Mouse (Mus musculus) neural tube, embryonic 12.5 days (tissue): ENCODE results near the gene Tprn. TPM values are rescaled to one million over a fixed set of nuclear protein-coding genes. Genes with fewer than 3 reads are reported as not detected.
"Not testable (repeated sequence)": the region's sequence is repeated elsewhere in the genome, so short reads cannot be mapped to it uniquely, and the experiment has no call there.

Experiments
- ATAC-seq: fragments of 200-750 bp; cut with Nextera tagmentation; 2 replicates; pipeline ENCODE4 v1.8.0; 2017; ENCODE audit warnings: low read depth, mild to moderate bottlenecking, moderate TSS enrichment, moderate library complexity; ENCODE audit not compliant: low FRiP score
- H3K27ac ChIP-seq: fragments of 300-500 bp; sonication (generic); 2 replicates; pipeline ENCODE4 v1.5.1; 2016
- H3K27me3 ChIP-seq: fragments of 300-500 bp; sonication (generic); replicated peaks from 2 replicates; pipeline ENCODE4 v1.6.1; 2016; ENCODE audit warnings: mild to moderate bottlenecking
- H3K36me3 ChIP-seq: fragments of 300-500 bp; sonication (generic); 2 replicates; pipeline ENCODE4 v1.6.1; 2016; ENCODE audit warnings: mild to moderate bottlenecking
- H3K4me1 ChIP-seq: fragments of 300-500 bp; sonication (generic); 2 replicates; pipeline ENCODE4 v1.6.1; 2016
- H3K4me2 ChIP-seq: fragments of 300-500 bp; sonication (generic); replicated peaks from 2 replicates; pipeline ENCODE4 v1.6.1; 2016; ENCODE audit warnings: mild to moderate bottlenecking
- H3K4me3 ChIP-seq: fragments of 300-500 bp; sonication (generic); 2 replicates; pipeline ENCODE4 v1.5.1; 2016
- H3K9ac ChIP-seq: fragments of 300-500 bp; sonication (generic); 2 replicates; pipeline ENCODE4 v1.6.1; 2016; ENCODE audit warnings: mild to moderate bottlenecking
- H3K9me3 ChIP-seq: fragments of 300-500 bp; sonication (generic); 2 replicates; pipeline ENCODE4 v1.6.1; 2016; ENCODE audit warnings: mild to moderate bottlenecking
- WGBS: fragments of 180-500 bp; shearing (Covaris S2); methylation state at CpG from one replicate; pipeline ENCODE4 v1.1.7; 2016; 5-methylcytosine and 5-hydroxymethylcytosine counted together
- polyA plus RNA-seq: library from polyadenylated mRNA; unstranded; fragments of >200 nt; fragmentation: Nextera tagmentation; extraction: Ambion mirVana; gene quantifications from 2 replicates; pipeline ENCODE4 v1.2.1, GENCODE M21; 2016

The Tprn gene
- polyA plus RNA-seq, 1 experiment from 2014 or later, result 15.2 TPM

- H3K27me3 ChIP-seq, result peaks cover 17% of the 10 kb centered on the region
- H3K27ac ChIP-seq, result no peak overlapping the region
- no peaks in the 10 kb centered on the region for H3K9me3 ChIP-seq
- ATAC-seq, result no peak
- peaks cover 21% of the 10 kb centered on the region for H3K4me1 ChIP-seq
- 89% methylated on average over 3 of the region's 3 CpGs for WGBS
- no peak overlapping the region for H3K4me3 ChIP-seq
- H3K36me3 ChIP-seq, result no peaks in the 10 kb centered on the region
- H3K9ac ChIP-seq, result no peak overlapping the region
- no peak overlapping the region for H3K4me2 ChIP-seq
Measured at GRCm38 (mm10) chr2:25239766-25240165, 22.7 kb upstream of the Tprn start.

DNA sequence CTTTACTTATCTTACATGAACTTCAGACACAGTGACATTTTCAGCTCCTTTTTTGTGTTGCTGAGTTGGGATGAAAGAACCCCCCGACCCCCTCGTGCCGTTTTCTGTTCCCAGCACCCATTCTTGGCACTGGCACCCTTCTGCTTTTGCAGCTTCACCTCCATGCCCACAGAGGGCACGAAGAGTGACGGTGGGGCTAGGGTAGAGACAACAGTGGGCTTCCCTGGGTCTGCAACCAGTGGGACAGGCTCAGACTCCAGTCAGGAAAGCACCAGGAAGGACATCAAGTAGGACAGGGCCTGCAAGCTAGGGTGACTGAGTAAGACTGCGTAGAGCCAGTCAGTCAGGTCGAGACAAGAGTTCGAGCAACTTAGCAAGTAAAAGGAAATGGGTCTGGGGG is 22.1 kb upstream of the Tprn start:
- ATAC-seq, result no peak
- H3K27me3 ChIP-seq, result peaks cover 17% of the 10 kb centered on the region
- peaks cover 5% of the 10 kb centered on the region for H3K36me3 ChIP-seq
- peaks cover 21% of the 10 kb centered on the region for H3K4me1 ChIP-seq
- no peak overlapping the region for H3K27ac ChIP-seq
- WGBS, result 48% methylated on average over 8 of the region's 8 CpGs
- no peak overlapping the region for H3K4me3 ChIP-seq
- H3K4me2 ChIP-seq, result peak overlapping the region; percentile 94
- no peaks in the 10 kb centered on the region for H3K9me3 ChIP-seq
- H3K9ac ChIP-seq, result no peak overlapping the region

- Histone ChIP-seq H3K4me2 (peak overlapping the region; percentile 94), H3K9me3 (no peaks in the 10 kb centered on the region), H3K9ac (peak overlapping the region; percentile 5; the same call in 1 of the 2 replicates), H3K36me3 (peaks cover 11% of the 10 kb centered on the region), H3K27me3 (peaks cover 17% of the 10 kb centered on the region), H3K4me3 (peak overlapping the region; percentile 60), H3K27ac (no peak overlapping the region), H3K4me1 (peaks cover 21% of the 10 kb centered on the region)
- WGBS, result 2% methylated on average over 29 of the region's 29 CpGs
- peak; percentile 69 for ATAC-seq
Measured at GRCm38 (mm10) chr2:25240723-25241437, 21.5 kb upstream of the Tprn start.

GRCm38 (mm10) chr2:25241438-25241775 is 21.0 kb upstream of the Tprn start:
- no peaks in the 10 kb centered on the region for H3K9me3 ChIP-seq
- peaks cover 17% of the 10 kb centered on the region for H3K27me3 ChIP-seq
- peak; percentile 26 for ATAC-seq
- peaks cover 16% of the 10 kb centered on the region for H3K36me3 ChIP-seq
- H3K4me1 ChIP-seq, result peaks cover 21% of the 10 kb centered on the region
- peak overlapping the region; percentile 94 for H3K4me2 ChIP-seq
- H3K9ac ChIP-seq, result peak overlapping the region; percentile 82; the same call in 1 of the 2 replicates
- 23% methylated on average over 6 of the region's 6 CpGs for WGBS
- H3K27ac ChIP-seq, result no peak overlapping the region
- peak overlapping the region; percentile 60 for H3K4me3 ChIP-seq

DNA sequence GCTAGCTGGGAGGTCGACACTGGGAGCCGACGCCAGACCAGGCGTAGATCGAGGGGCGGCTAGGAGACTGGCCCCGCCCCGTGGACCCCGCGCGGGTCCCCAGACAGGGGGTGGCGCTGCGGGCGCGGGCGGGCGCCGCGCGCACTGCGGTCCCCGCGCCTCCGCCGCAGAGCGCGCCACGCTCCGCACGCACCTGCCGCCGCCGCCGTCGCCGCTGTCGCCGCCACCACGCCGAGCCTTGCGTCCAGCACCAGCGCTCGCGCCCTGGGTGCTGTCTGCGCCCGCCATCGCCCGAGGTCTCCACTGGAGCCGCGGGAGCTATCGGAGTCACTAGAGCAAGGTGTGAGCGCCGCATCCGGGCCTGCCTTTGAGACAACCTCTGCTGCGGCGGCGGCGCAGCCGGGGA is 20.3 kb upstream of the Tprn start, which contains the start of the genes Rnf208 and Cysrt1:
Gene Rnf208, plus strand, starts transcription at position 155 of the 406 bp plus-strand sequence.
Gene Cysrt1, minus strand, starts transcription at position 352 of the 406 bp plus-strand sequence.
- H3K27me3 ChIP-seq, result peaks cover 17% of the 10 kb centered on the region
- peak within 1 kb of the TSS; percentile 82 for H3K9ac ChIP-seq
- ATAC-seq, result peak; percentile 39
- H3K9me3 ChIP-seq, result no peaks in the 10 kb centered on the region
- H3K27ac ChIP-seq, result no peak within 1 kb of the TSS
- peak within 1 kb of the TSS; percentile 60 for H3K4me3 ChIP-seq
- H3K36me3 ChIP-seq, result peaks cover 22% of the 10 kb centered on the region
- peaks cover 21% of the 10 kb centered on the region for H3K4me1 ChIP-seq
- H3K4me2 ChIP-seq, result peak within 1 kb of the TSS; percentile 94
- WGBS, result under 1% methylated on average over 54 of the region's 59 CpGs

DNA sequence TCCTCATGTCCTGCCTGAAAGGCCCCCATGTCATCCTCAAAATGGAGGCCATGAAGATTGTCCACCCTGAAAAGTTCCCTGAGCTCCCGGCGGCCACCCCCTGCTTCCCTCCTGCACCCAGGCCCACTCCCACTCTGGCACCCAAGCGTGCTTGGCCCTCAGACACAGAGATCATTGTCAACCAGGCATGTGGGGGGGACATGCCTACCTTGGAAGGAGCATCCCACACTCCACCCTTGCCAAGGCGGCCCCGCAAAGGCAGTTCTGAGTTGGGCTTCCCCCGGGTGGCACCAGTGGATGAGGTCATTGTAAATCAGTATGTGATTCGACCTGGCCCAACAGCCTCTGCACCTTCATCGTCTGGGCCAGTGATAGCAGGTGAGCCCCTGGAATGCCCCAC is 19.1 kb upstream of the Tprn start:
- WGBS, result 78% methylated on average over 8 of the region's 8 CpGs
- Histone ChIP-seq H3K27me3 (peaks cover 17% of the 10 kb centered on the region), H3K4me3 (no peak overlapping the region; the same call in 1 of the 2 replicates), H3K9me3 (no peaks in the 10 kb centered on the region), H3K4me1 (peaks cover 21% of the 10 kb centered on the region), H3K4me2 (peak overlapping the region; percentile 94), H3K27ac (no peak overlapping the region), H3K9ac (peak overlapping the region; percentile 82; the same call in 1 of the 2 replicates), H3K36me3 (peaks cover 33% of the 10 kb centered on the region)
- no peak for ATAC-seq

- WGBS, result 88% methylated on average over 4 of the region's 4 CpGs
- H3K27me3 ChIP-seq, result peaks cover 17% of the 10 kb centered on the region
- H3K27ac ChIP-seq, result no peak overlapping the region
- peaks cover 40% of the 10 kb centered on the region for H3K36me3 ChIP-seq
- H3K4me3 ChIP-seq, result no peak overlapping the region
- H3K9ac ChIP-seq, result no peak overlapping the region
- peaks cover 21% of the 10 kb centered on the region for H3K4me1 ChIP-seq
- H3K9me3 ChIP-seq, result no peaks in the 10 kb centered on the region
- ATAC-seq, result no peak
- 0 out of 2 replicates have a peak overlapping the region, but pooled peaks have one; percentile 94 for H3K4me2 ChIP-seq
Measured at GRCm38 (mm10) chr2:25244144-25244543, 18.3 kb upstream of the Tprn start.

GRCm38 (mm10) chr2:25246183-25247072 is 16.0 kb upstream of the Tprn start, which contains the start of gene AL732309.1:
TSS of gene AL732309.1 (minus strand) at chr2:25246863.
- Histone ChIP-seq H3K36me3 (peaks cover 63% of the 10 kb centered on the region), H3K9me3 (no peaks in the 10 kb centered on the region), H3K9ac (0 out of 2 replicates have a peak within 1 kb of the TSS, but pooled peaks have one; percentile 8), H3K27ac (no peak within 1 kb of the TSS), H3K4me2 (no peak within 1 kb of the TSS), H3K27me3 (peaks cover 16% of the 10 kb centered on the region), H3K4me1 (peaks cover 16% of the 10 kb centered on the region), H3K4me3 (no peak within 1 kb of the TSS)
- WGBS, result 91% methylated on average over 10 of the region's 10 CpGs
- no peak for ATAC-seq

DNA sequence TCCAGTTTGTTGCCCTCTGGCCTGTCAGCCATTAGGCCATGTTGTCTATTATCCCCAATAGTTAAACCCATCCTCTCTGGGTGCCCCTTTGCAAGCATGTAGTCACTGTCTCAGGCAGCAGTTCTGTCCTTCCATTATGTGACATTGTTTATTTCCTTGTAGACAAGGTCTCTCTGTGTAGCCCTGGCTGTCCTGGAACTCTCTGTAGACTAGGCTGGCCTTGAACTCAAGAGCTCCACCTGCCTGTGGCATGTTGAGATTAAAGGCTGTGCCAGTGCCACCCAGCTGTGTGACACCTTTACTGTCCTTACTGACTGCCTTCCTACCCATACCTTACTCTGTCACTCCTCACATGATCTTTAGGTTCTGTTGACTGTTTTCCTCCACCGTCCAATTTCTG is 10.1 kb upstream of the Tprn start:
- H3K4me2 ChIP-seq, result no peak overlapping the region
- H3K4me3 ChIP-seq, result no peak overlapping the region
- no peaks in the 10 kb centered on the region for H3K27me3 ChIP-seq
- peaks cover 54% of the 10 kb centered on the region for H3K36me3 ChIP-seq
- H3K9ac ChIP-seq, result no peak overlapping the region
- no peaks in the 10 kb centered on the region for H3K9me3 ChIP-seq
- H3K27ac ChIP-seq, result no peak overlapping the region
- peaks cover 21% of the 10 kb centered on the region for H3K4me1 ChIP-seq
- WGBS, result 97% methylated on average over 1 of the region's 1 CpGs
- no peak for ATAC-seq

DNA sequence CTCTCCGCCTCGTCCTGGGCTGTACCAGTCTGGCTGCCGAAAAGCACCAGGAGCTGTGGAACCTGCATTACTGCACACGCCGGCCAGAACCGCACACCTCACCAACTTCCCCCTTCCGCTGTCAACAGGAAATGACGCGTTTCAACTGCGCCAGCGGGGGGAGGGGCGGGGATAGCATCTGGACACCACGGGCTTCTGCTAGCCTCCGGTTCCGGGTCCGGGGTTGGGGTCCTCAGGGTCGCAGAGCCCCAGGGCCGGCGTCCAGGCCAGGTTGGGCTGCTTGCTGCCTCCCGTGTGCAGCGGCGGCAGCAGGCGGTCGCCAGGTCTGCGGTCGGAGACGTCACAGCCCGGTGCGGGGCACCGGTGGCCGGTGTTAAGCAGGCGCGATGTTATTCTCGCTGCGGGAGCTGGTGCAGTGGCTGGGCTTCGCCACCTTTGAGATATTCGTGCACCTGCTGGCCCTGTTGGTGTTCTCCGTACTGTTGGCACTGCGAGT is 7.1 kb upstream of the Tprn start, which contains the start of gene Tmem203:
Gene Tmem203, plus strand, starts transcription at position 156 of the 496 bp plus-strand sequence.
- H3K4me1 ChIP-seq, result peaks cover 21% of the 10 kb centered on the region
- peak within 1 kb of the TSS; percentile 50; the same call in 1 of the 2 replicates for H3K27ac ChIP-seq
- H3K36me3 ChIP-seq, result peaks cover 26% of the 10 kb centered on the region
- peak within 1 kb of the TSS; percentile 87 for H3K9ac ChIP-seq
- H3K4me2 ChIP-seq, result peak within 1 kb of the TSS; percentile 96
- no peaks in the 10 kb centered on the region for H3K27me3 ChIP-seq
- H3K4me3 ChIP-seq, result peak within 1 kb of the TSS; percentile 99
- ATAC-seq, result peak; percentile 81
- no peaks in the 10 kb centered on the region for H3K9me3 ChIP-seq
- WGBS, result under 1% methylated on average over 39 of the region's 39 CpGs

DNA sequence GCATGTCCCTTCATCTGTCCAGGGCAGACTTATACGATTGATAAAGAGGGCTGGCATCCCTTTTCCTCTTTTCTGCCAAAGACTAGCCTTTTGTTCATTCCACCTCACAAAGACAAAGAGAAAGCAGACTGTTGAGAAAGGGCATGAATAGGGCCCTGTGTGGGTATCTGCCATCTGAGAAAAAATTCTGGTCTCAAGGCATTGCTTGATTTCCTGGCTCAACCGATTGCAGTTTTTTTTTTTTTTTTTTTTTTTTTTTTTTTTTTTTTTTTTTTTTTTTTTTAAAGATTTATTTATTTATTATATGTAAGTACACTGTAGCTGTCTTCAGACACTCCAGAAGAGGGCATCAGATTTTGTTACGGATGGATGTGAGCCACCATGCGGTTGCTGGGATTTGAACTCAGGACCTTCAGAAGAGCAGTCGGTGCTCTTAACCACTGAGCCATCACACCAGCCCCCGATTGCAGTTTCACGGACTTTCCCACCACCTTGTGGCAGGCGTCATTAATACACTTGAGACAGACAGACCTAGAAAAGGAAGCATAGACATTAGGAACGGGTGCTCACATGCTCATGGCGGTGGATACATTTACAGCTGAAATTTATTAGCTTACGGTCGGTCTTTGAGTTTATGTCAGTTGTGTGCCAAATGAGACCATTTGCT is 5.8 kb upstream of the Tprn start:
- H3K9ac ChIP-seq, result peak overlapping the region; percentile 87
- WGBS, result 56% methylated on average over 12 of the region's 12 CpGs
- peak overlapping the region; percentile 96 for H3K4me2 ChIP-seq
- H3K36me3 ChIP-seq, result peaks cover 14% of the 10 kb centered on the region; the same call in 1 of the 2 replicates
- not testable (repeated sequence) for H3K27ac ChIP-seq, ATAC-seq, H3K27me3 ChIP-seq, H3K9me3 ChIP-seq
- H3K4me3 ChIP-seq, result peak overlapping the region; percentile 99; the same call in 1 of the 2 replicates
- peaks cover 21% of the 10 kb centered on the region for H3K4me1 ChIP-seq
